Mouse (Mus musculus): ENCODE measurements around the gene Agmat. TPM values are rescaled to one million over a fixed set of nuclear protein-coding genes. Genes with fewer than 3 reads are reported as not detected.
A peak's percentile ranks its signal among the peaks of the same experiment; 100 is the strongest.
"Not testable (repeated sequence)": the region's sequence is repeated elsewhere in the genome, so short reads cannot be mapped to it uniquely, and the experiment has no call there.

Gene Agmat
- total RNA-seq, 2 experiments from 2014 or later, result 2.8 to 3.3 TPM

GRCm38 (mm10) chr4:141769501-141770160, 23.2 kb downstream of the Agmat start:
- no peak for DNase-seq (ENCODE audit: low spot score in 2 of 2)

DNA sequence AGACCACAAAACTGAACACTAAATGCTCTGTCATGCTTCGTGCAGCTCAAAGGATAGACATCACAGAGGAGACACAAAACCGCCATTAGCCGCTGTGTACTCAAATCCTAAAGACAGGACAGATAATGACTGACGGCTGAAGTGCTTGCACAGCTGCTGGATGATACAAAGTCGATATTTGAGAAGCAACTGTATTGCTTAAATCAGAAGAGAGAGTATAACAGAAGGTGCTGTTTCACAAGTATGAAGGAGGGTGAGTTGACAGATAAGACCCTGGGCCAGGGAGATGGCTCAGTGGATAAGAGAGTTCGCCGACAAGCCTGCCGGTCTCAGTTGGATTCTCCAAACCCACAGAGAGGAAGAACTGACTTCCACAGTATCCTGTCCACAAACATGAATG, 25.4 kb downstream of the Agmat start:
- no peak for DNase-seq (ENCODE audit: low spot score in 2 of 2)

DNA sequence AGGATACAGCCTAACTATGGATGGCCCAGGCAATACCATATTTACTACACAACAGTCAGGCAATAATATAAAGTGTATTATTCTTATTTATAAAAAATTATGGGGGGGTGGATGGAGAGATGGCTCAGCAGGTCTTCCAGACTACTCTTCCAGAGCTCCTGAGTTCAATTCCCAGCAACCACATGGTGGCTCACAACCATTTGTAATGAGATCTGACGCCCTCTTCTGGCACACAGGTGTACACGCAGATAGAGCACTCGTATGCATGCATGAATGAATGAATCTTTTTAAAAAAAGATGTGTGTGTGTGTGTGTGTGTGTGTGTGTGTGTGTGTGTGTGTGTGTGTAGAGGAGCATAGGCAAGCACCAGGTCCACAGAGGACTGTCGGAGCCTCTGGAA, 26.5 kb downstream of the Agmat start:
- not testable (repeated sequence) for DNase-seq (ENCODE audit: low spot score in 2 of 2)

DNA sequence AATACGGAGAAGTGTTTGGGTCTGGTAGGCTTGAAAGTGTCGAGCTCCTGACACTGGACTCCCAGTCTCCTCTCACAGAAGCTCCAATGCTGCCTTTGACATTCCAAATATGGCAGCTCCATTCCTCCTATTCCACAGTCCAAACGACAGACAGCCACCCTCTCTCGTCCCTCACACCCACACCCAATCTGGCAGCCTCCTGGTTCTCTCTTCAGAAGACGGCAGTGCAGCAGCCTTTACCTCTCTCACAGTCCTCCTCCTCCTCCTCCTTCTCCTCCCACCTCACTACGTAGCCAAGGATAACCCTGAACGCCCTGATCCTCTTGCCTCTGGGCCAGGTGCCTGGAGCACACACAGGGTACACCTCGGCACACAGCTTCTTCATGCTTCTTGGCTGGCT, 33.4 kb downstream of the Agmat start:
- peak; percentile 85 to 89 for DNase-seq (ENCODE audit: low spot score in 2 of 2)

DNA sequence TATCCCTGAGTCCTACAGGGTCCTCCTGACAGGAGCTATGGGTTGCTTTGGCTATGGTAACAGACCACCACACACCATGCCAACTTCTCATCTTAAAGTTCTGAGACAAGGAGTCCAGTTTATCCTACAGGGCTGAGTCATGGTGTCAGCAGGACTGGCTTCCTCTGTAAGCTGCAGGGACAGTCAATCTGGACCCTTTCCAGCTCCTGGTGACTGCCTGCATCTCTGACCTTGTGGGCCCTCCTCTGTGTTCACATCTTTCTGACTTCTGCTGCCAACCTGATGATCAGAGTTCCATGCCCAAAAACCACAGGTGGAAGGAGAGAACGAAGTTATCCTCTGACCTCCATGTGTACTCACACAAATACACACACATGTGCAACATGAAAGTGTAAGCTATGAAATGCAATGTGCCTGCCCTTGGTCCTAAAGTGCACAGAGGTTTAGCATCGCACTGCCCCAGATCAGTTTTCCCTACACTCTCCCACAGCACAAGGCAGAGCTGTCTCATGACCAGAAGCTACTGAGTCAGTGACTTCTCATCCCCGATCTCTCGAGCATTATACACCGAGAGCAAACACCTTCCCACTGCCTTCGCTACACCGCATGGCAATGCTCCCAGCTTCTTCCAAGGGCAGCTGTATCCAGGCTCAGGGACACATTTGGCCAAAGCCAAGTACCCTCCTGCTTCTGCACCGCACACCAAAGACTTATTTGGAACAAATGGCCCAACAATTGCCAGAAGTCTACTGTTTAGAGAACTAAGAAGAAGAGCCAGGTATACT, 34.9 kb downstream of the Agmat start:
- DNase-seq (ENCODE audit: low spot score in 2 of 2), result no peak

DNA sequence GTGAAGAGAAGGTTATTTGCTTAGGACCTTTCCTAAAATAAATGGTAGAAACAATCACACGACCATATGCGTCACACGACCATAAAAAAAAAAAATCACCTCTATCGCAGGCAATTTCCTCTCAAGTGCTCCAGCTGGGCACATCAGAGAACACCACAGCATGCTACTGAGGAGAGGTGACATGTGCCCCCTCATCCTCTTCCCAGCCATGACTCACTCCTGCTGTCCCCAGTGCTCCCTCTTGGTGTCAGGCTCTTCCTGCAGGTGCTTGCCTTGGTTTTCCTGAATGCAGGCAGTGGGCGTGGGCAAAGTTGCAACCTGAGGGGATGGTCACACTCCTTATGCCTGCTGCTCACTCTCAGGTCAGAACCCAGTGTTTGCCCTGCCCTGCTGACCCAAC, 38.4 kb downstream of the Agmat start:
- DNase-seq (ENCODE audit: low spot score in 2 of 2), result peak in 1 of 2 experiments; percentile 30

DNA sequence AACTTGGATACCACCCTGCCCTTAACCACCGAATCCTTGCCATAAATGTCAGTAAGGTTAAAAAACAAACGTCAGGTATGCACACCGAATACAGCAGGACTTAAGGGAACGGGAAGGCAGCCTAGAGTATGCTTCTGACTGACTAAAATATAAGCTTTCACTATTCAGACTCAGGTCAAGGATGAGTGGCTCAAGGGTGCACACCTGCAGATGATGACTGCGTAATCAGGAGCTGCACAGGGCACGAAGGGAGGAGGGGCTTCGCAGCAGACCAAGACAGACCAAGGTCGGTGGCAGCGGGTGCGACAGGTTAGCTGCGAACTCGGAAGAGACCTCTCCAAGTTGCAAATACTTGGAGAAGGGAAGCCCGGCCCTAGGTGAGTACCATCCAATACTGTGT, 39.7 kb downstream of the Agmat start:
- no peak for DNase-seq (ENCODE audit: low spot score in 2 of 2)

DNA sequence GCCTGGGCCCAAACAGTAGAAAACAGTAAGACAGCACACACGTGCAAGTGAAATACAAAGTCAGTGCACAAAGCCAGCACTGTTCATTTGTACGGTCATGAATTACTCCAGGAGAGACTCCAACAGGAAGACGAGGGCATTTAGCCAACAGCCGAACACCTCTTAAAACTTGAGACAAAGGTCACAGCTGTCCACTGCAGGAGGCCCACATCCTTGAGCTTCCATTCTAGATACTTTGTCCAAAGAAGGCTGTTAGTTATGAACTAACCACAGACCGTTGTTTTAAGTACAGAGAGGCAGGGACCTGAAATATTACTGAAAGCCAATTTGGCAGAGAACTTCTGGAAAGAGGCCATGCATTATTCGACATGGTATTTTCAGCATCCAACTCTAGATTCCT, 40.6 kb downstream of the Agmat start:
- no peak for DNase-seq (ENCODE audit: low spot score in 2 of 2)

DNA sequence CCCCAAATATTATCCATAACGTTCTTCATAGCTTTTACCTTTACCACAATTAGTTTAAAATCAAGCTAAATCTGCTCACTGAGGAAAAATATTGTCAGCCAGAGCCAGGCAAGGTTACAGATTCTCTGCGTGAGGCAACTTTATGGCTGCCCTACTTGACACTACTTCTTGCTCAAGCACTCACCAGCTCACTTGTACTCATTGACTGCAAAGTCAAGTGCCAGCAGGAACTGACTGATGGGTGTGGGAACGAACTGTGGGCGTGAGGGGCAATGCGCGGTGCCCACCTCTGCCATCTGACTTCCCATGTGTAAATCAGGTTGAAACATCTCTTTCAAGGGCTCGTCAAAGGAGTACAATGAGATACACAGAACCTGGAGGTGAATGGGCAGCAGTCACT, 41.0 kb downstream of the Agmat start:
- no peak for DNase-seq (ENCODE audit: low spot score in 2 of 2)

DNA sequence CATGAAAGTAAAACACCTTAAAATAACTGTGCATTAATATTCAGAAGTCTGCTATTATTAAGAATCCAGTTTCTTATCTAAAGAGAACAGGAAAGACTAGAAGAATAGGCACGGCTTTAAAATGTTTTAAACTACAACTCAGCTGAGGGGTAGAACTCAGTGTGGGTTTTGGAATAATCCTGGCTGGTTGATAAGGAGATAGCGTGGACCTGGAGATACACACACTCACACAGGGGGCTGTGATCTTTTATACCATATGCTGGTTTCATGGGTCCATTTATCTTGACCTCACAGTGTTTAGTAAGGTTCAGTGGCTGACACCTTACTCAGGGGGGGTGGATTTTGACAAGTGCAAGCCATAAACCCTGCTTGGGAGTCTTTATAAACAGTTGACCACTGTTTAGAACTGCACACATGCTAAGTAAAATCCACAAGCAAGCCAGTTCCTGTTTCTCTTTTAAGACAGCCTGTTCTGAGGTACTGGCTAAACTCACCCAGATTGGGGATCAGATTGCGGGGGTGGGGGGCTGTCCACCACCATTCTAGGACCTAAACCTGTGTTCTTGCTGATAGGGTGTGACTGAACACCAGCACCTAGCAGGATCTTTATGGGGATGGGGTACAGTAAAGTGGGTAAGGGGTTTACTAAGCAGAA, 43.2 kb downstream of the Agmat start:
- DNase-seq (ENCODE audit: low spot score in 2 of 2), result no peak

DNA sequence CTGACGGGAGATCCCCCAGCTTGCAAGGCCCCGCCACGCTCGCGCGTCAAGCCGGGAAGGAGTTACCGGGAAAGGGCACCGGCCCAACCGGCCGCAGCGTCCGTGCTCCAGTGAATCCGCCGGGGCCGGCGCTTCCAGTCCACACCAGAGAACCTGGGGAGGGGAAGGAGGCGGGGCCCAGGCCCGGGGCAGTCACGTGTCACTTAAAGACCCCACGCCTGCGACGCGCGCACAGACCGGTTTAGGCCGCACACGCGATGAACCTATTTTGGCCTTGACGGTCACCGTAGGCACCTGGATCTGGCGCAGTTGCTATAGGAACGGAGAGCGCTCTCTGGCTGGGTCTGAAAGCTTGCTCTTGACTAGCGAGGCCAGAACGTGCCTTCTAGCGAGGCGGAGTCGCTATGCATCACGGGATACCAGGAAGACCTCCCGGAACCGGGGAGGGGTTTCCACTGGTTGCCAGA, 44.1 kb downstream of the Agmat start, which contains the start of gene Dnajc16:
Dnajc16 (minus strand) TSS at position 408 of the 467 bp plus-strand sequence.
- peak; percentile 97 to 98 for DNase-seq (ENCODE audit: low spot score in 2 of 2)

DNA sequence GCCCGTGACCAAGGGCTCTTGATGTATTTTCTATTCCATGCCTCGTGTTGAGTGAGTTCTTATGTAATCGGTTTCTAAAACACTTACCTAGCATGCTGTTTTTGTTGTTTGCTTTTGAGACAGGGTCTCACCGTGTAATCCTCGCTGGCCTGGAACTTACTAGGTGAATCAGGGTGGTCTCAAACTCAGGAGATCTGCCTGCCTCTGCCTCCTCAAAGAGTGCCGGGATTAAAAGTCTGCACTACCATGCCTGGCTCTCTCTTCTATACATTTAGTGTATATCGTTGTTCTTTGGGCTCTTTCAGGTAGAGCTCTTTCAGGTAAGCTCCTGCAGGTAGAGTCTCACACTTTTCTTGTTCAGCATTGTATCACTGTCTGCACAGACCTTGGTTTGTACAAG, 45.0 kb downstream of the Agmat start:
- DNase-seq (ENCODE audit: low spot score in 2 of 2), result no peak

DNA sequence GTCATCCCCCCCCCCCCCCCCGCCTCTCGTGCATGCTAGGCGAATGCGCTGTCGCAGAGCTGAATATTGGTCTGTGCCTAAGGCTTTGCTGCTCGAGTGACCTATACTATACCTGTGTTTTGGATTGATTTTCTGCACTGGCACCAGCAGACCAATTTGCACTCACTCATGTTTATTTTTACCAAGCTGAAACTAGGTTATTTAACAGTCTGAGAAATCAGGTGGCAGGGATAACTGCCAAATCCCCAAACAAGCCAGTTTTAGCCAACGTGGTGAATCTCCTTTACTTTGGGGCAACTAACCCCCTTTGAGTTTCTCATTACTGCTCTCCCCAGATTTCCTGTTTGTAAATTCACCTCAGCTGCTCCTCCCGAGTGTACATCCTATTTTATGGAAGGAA, 45.5 kb downstream of the Agmat start:
- DNase-seq (ENCODE audit: low spot score in 2 of 2), result no peak

GRCm38 (mm10) chr4:141792554-141793281, 46.2 kb downstream of the Agmat start:
- DNase-seq (ENCODE audit: low spot score in 2 of 2), result no peak

- peak; percentile 94 to 95 for DNase-seq (ENCODE audit: low spot score in 2 of 2)
These were observed 47.0 kb downstream of the Agmat start, which contains the start of gene Casp9 for GRCm38 (mm10) chr4:141793282-141794151. Gene Casp9, plus strand, starts transcription at chr4:141793612.

DNA sequence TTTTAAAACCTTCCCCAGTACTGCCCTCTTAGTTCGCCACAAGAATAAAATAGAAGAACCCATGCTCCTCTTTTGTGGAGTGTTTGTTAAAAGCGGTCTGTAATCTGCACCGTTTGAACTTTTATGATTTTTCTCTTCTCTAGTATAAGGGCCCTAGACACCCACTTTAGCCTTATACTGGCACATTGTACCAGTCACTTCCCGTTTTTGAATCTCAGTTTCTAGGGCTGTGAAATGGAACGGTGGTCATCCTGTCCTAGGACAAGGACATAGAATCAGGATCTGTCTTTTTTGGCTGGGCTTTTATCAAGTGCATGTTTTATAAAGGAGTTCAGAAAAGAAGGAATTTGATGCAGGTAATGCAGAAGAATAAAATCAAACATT, 47.7 kb downstream of the Agmat start:
- DNase-seq (ENCODE audit: low spot score in 2 of 2), result no peak

DNA sequence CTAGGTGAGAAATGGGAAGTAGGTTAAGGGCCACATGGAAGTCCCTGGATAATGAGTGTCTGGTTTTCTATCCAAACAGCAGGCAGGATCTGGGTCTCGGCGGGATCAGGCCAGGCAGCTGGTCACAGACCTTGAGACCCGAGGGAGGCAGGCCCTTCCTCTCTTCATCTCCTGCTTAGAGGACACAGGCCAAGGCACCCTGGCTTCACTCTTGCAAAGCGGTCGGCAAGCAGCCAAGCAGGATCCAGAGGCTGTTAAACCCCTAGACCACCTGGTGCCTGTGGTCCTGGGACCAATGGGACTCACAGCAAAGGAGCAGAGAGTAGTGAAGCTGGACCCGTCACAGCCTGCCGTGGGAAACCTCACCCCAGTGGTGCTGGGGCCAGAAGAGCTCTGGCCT, 49.9 kb downstream of the Agmat start:
- no peak for DNase-seq (ENCODE audit: low spot score in 2 of 2)

GRCm38 (mm10) chr4:141796954-141797353, 50.5 kb downstream of the Agmat start:
- DNase-seq (ENCODE audit: low spot score in 2 of 2), result no peak

DNA sequence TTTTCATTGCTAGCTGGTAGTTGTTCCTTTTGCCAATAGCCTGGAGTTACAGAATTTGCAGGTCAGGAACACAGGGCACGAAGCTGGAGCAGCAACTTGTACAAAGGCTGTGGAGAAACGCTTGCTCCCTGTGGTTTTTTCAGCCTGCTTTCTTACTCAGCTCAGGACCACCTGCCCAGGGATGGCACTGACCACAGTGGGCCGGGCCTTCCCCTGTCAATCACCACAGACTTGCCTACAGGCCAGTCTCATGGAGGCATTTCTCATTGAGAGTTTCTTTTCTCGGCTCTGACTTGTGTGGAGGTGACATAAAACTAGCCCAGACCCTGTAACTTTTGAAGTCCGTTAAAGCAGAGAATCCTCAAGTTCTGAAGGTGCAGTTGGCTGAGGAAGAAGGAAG, 51.1 kb downstream of the Agmat start:
- no peak for DNase-seq (ENCODE audit: low spot score in 2 of 2)

DNA sequence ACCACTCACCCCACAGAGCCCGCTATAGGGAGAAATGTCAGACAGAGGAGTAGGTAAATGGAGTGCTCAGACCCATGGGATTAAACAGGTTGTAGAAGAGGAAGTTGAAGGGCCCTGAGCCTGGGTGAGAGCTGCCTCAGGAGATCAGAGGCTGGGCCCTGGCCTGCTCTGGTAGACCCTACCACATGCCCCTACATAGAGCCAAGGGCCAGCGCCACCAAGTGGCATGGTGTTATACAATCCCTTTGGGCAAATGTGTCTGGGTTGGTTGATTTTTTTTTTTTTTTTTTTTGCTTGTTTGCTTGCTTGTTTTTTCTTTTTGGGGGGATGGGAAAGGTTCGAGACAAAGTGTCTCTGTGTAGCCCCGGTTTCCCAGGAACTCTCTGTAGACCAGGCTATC, 57.6 kb downstream of the Agmat start:
- no peak for DNase-seq (ENCODE audit: low spot score in 2 of 2)

All from left cerebral cortex, adult 18-20 months (tissue).